ENCODE assay signal across 9 mouse cellular contexts in the genomic region with DNA sequence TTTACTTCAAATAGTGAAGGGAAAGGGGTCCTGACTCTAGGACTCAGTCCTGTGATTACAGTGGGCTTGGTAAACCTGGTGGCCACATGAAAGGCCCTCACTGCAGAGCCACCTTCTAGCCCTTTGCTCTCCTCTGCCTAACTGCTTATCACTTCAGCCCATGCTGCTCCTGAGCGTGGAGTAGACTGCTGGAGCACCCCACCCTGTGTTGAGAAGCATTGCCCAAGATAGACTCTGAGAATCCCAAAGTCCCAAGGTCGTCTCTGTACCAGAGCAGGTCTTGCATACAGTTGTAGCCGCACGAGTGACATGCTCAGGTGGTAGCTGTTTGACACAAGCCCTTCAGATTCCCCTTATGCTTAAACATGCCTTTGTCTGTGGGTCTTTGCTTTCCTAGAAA.
DNase-seq lines count a peak whose midpoint lies in the region; ATAC-seq and TF ChIP-seq lines count a peak whose summit lies in the region.
"Had no signal": no experiment of that assay in that cellular context is flagged by ENCODE, and none has a peak within 500 bp of the region (broad histone marks: within the 10 kb centered on the region; RNA-seq: fewer than 3 reads in every experiment).

No protein-coding gene starts in this region.

- TF ChIP-seq CTCF in intestine, postnatal 0 days (IDR thresholded peaks at IDR 0.05; ENCODE audit: low read depth) = no peak
- TF ChIP-seq CTCF in liver, postnatal 0 days (IDR thresholded peaks at IDR 0.05; ENCODE audit: low read depth) = 0 out of 2 replicates have a peak, but pooled peaks have one; percentile 19

- H3K27me3 ChIP-seq in intestine, postnatal 0 days (replicated peaks; ENCODE audit: control insufficient read depth, insufficient read depth, low read length) = no peaks in the 10 kb centered on the region
- no peaks in the 10 kb centered on the region for H3K27me3 ChIP-seq in liver, postnatal 0 days (ENCODE audit: insufficient read depth, low read length)

- H3K9me3 ChIP-seq in intestine, postnatal 0 days (ENCODE audit: control insufficient read depth) = no peaks in the 10 kb centered on the region
- H3K9me3 ChIP-seq in liver, postnatal 0 days (ENCODE audit: low read length) = no peaks in the 10 kb centered on the region

- peak overlapping the region; percentile 79 for H3K27ac ChIP-seq in intestine, postnatal 0 days (ENCODE audit: low read depth, low read length)
- peak overlapping the region; percentile 86 for H3K27ac ChIP-seq in liver, postnatal 0 days (ENCODE audit: low read depth)
- H3K27ac ChIP-seq: macrophage had no signal

- H3K9ac ChIP-seq in intestine, postnatal 0 days (ENCODE audit: low read depth, low read length) = 0 out of 2 replicates have a peak overlapping the region, but pooled peaks have one; percentile 18
- peak overlapping the region; percentile 39 for H3K9ac ChIP-seq in liver, postnatal 0 days (replicated peaks)

- peak overlapping the region; percentile 86 for H3K4me2 ChIP-seq in intestine, postnatal 0 days (replicated peaks; ENCODE audit: low read depth)
- H3K4me2 ChIP-seq in liver, postnatal 0 days (ENCODE audit: low read depth, low read length) = peak overlapping the region; percentile 69

- peak; percentile 29 for DNase-seq in kidney, adult 18-20 months
- DNase-seq in kidney, postnatal 10 days = no peak
- DNase-seq in c-Kit-positive CD71-positive TER-119-negative erythroid progenitor cells, embryonic 14.5 days (ENCODE audit: low read depth) = peak; percentile 66
- DNase-seq in liver, postnatal 0 days = peak; percentile 58
- no peak for DNase-seq in cerebellum, postnatal 14 days
- no peak for DNase-seq in layer of hippocampus, adult 11-12 months (ENCODE audit: low spot score)
- no peak for DNase-seq in adrenal gland, postnatal 36 days

- WGBS in intestine, postnatal 0 days = 46% methylated on average over 4 of the region's 4 CpGs
- 30% methylated on average over 4 of the region's 4 CpGs for WGBS in liver, postnatal 0 days (ENCODE audit: insufficient replicate concordance)

- peak; percentile 47 for ATAC-seq in intestine, postnatal 0 days
- peak; percentile 36 for ATAC-seq in liver, postnatal 0 days

- peaks cover 23% of the 10 kb centered on the region for H3K4me1 ChIP-seq in intestine, postnatal 0 days (replicated peaks; ENCODE audit: control insufficient read depth, insufficient read depth, low read length)
- H3K4me1 ChIP-seq in liver, postnatal 0 days (ENCODE audit: insufficient read depth) = peaks cover 42% of the 10 kb centered on the region

- TF ChIP-seq EP300 in liver, postnatal 0 days (IDR thresholded peaks at IDR 0.05; ENCODE audit: low read depth) = peak; percentile 70; the same call in 1 of the 2 replicates

- no peak overlapping the region for H3K4me3 ChIP-seq in intestine, postnatal 0 days (ENCODE audit: low read depth, low read length)
- H3K4me3 ChIP-seq in liver, postnatal 0 days (ENCODE audit: low read depth, low read length) = peak overlapping the region; percentile 96

- H3K36me3 ChIP-seq in intestine, postnatal 0 days (ENCODE audit: control insufficient read depth, insufficient read depth) = no peaks in the 10 kb centered on the region
- H3K36me3 ChIP-seq in liver, postnatal 0 days (replicated peaks; ENCODE audit: insufficient read depth, low read length) = no peaks in the 10 kb centered on the region

Comparison
In these comparisons a context has a peak if more than half of its experiments do, and no peak if none do; other contexts are left out.
1. DNase-seq: peak in kidney, adult 18-20 months (single experiment), c-Kit-positive CD71-positive TER-119-negative erythroid progenitor cells, embryonic 14.5 days (single experiment) and liver, postnatal 0 days (single experiment); none in kidney, postnatal 10 days (single experiment), cerebellum, postnatal 14 days (0 of 2), layer of hippocampus, adult 11-12 months (single experiment) and adrenal gland, postnatal 36 days (0 of 2).